Mouse (Mus musculus) midbrain, embryonic 11.5 days (tissue): ENCODE data around the gene Ccdc125. TPM values are rescaled to one million over a fixed set of nuclear protein-coding genes. Genes with fewer than 3 reads are reported as not detected.
A peak's percentile ranks its signal among the peaks of the same experiment; 100 is the strongest.
"Not testable (repeated sequence)": the region's sequence is repeated elsewhere in the genome, so short reads cannot be mapped to it uniquely, and the experiment has no call there.

Experiments
- ATAC-seq: fragments of 200-750 bp; cut with Nextera tagmentation; 2 replicates; pipeline ENCODE4 v1.8.0; 2017; ENCODE audit warnings: moderate TSS enrichment, moderate library complexity; ENCODE audit not compliant: low FRiP score
- DNase-seq: peaks from one replicate; pipeline ENCODE4 v3.0.0; 2015; ENCODE audit warnings: low spot score; ENCODE audit errors: missing footprints
- H3K27ac ChIP-seq: fragments of 300-500 bp; sonication (generic); 2 replicates; pipeline ENCODE4 v1.5.1; 2014; ENCODE audit warnings: low read depth, low read length
- H3K27me3 ChIP-seq: fragments of 300-500 bp; sonication (generic); 2 replicates; pipeline ENCODE4 v1.6.1; 2014; ENCODE audit warnings: mild to moderate bottlenecking, low read length, moderate library complexity, mixed read lengths; ENCODE audit not compliant: control insufficient read depth, insufficient read depth
- H3K36me3 ChIP-seq: fragments of 300-500 bp; sonication (generic); 2 replicates; pipeline ENCODE4 v1.6.1; 2014; ENCODE audit warnings: mild to moderate bottlenecking, low read length, moderate library complexity, mixed read lengths; ENCODE audit not compliant: control insufficient read depth, insufficient read depth
- H3K4me1 ChIP-seq: fragments of 300-500 bp; sonication (generic); 2 replicates; pipeline ENCODE4 v1.6.1; 2014; ENCODE audit warnings: low read length; ENCODE audit not compliant: control insufficient read depth, insufficient read depth
- H3K4me2 ChIP-seq: fragments of 300-500 bp; sonication (generic); 2 replicates; pipeline ENCODE4 v1.6.1; 2014; ENCODE audit warnings: mild to moderate bottlenecking, moderate library complexity
- H3K4me3 ChIP-seq: fragments of 300-500 bp; sonication (generic); 2 replicates; pipeline ENCODE4 v1.5.1; 2014; ENCODE audit warnings: low read depth, low read length
- H3K9ac ChIP-seq: fragments of 300-500 bp; sonication (generic); 2 replicates; pipeline ENCODE4 v1.6.1; 2014; ENCODE audit warnings: low read length
- H3K9me3 ChIP-seq: fragments of 300-500 bp; sonication (generic); 2 replicates; pipeline ENCODE4 v1.6.1; 2016; ENCODE audit warnings: low read length; ENCODE audit not compliant: control insufficient read depth
- WGBS: fragments of 180-500 bp; shearing (Covaris S2); extraction: QIAGEN DNeasy Blood & Tissue Kit; methylation state at CpG from one replicate; pipeline ENCODE4 v1.1.7; 2014; 5-methylcytosine and 5-hydroxymethylcytosine counted together
- polyA plus RNA-seq: library from polyadenylated mRNA; unstranded; fragments of >200 nt; fragmentation: Nextera tagmentation; extraction: Ambion mirVana; gene quantifications from 2 replicates; pipeline ENCODE4 v1.2.1, GENCODE M21; 2014

Ccdc125 gene
- polyA plus RNA-seq, 1 experiment from 2014 or later, result 1.4 TPM

DNA sequence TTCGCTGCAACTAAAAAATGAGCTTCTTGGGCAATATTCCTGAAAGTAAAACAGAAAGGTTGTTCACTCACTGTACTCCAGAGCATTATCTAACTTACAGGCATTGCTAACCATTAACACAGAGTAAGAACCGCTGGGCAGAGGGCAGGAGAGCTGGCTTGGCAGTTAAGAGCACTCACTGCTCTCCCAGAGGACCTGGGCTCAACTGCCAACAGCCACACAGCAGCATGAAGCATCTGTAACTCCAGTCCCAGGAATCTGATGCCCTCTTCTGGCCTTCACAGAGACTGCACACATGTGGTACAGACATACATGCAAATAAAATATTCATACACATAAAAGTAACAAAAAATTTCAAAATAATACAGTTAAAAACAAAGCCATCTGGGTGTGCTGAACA, 34.0 kb downstream of the Ccdc125 start:
- no peak overlapping the region for H3K4me2 ChIP-seq
- H3K36me3 ChIP-seq, result peaks cover 15% of the 10 kb centered on the region
- H3K4me3 ChIP-seq, result no peak overlapping the region
- no peaks in the 10 kb centered on the region for H3K27me3 ChIP-seq
- no peak overlapping the region for H3K9ac ChIP-seq
- no peaks in the 10 kb centered on the region for H3K9me3 ChIP-seq
- no peak overlapping the region for H3K27ac ChIP-seq
- ATAC-seq (no peak), DNase-seq (peak; percentile 75)
- WGBS, result 93% methylated on average over 2 of the region's 2 CpGs
- no peaks in the 10 kb centered on the region for H3K4me1 ChIP-seq

DNA sequence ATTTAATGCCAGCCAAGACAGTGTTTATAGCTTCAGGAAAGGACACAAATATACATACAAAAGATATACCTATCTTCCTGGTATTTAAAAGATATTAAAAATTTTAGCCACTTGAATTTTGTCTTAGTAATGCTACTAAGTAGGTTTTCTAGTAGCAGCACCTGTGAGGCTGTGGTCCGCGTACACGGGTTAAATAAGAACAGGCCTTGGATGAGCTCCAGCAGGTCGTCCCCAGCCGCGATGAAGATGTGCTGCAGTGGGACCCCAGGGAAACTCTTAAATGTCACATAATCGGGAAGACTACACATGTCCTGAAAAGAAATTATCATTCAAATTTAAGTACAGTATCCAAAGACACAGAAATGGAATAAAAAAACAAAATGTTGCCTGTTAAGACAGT, 36.7 kb downstream of the Ccdc125 start:
- WGBS, result 96% methylated on average over 7 of the region's 7 CpGs
- Histone ChIP-seq H3K36me3 (peaks cover 22% of the 10 kb centered on the region), H3K9me3 (no peaks in the 10 kb centered on the region), H3K9ac (no peak overlapping the region), H3K4me3 (no peak overlapping the region), H3K4me1 (no peaks in the 10 kb centered on the region), H3K4me2 (no peak overlapping the region), H3K27me3 (no peaks in the 10 kb centered on the region), H3K27ac (no peak overlapping the region)
- no peak for ATAC-seq
- peak; percentile 71 for DNase-seq

DNA sequence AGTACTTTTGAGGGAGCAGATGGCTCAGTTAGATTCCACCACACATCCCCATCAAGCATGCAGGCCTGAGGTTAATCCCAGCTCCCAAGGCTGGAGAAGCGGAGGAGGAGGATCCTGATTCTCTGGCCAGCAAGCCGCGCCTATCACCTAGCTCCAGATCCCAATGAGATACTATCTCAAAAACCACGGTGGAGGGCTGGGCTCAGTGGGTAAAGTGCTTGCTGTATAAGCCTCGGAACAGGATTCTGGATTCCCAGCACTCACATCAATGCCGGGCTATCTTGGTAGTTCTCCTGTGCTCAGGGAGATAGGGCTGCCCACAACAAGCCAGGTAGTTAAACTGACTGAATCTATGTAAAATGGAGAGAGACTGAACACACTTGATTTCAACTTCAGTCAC, 46.0 kb downstream of the Ccdc125 start:
- Histone ChIP-seq H3K9ac (no peak overlapping the region), H3K4me2 (no peak overlapping the region), H3K9me3 (no peaks in the 10 kb centered on the region), H3K4me1 (no peaks in the 10 kb centered on the region), H3K4me3 (no peak overlapping the region), H3K27ac (no peak overlapping the region), H3K27me3 (no peaks in the 10 kb centered on the region), H3K36me3 (peaks cover 31% of the 10 kb centered on the region)
- DNase-seq (peak; percentile 60), ATAC-seq (no peak)
- 91% methylated on average over 6 of the region's 6 CpGs for WGBS

DNA sequence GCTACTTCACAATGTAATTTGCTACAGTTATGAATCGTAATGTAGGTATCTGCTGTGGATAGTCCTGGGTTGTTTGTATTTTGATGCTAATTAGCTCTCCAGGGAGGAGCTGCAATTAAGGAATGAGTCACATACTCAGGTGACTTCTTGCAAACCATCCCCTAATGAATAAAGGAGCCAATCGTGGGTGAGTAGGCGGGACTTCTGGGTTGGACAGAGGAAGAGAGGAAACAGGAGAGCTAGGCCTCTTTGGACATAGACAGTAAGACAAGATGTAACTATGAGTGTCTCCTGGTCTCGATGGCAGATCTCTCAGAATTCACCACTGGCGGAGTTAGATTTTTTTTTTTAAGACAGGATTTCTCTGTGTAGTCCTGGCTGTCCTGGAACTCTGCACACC, 52.1 kb downstream of the Ccdc125 start:
- peak; percentile 12 for DNase-seq
- Histone ChIP-seq H3K27ac (no peak overlapping the region), H3K36me3 (peaks cover 12% of the 10 kb centered on the region; the same call in 1 of the 2 replicates), H3K9ac (no peak overlapping the region), H3K4me3 (no peak overlapping the region), H3K27me3 (no peaks in the 10 kb centered on the region), H3K4me1 (no peaks in the 10 kb centered on the region), H3K9me3 (no peaks in the 10 kb centered on the region), H3K4me2 (no peak overlapping the region)
- no peak for ATAC-seq
- 91% methylated on average over 5 of the region's 5 CpGs for WGBS

DNA sequence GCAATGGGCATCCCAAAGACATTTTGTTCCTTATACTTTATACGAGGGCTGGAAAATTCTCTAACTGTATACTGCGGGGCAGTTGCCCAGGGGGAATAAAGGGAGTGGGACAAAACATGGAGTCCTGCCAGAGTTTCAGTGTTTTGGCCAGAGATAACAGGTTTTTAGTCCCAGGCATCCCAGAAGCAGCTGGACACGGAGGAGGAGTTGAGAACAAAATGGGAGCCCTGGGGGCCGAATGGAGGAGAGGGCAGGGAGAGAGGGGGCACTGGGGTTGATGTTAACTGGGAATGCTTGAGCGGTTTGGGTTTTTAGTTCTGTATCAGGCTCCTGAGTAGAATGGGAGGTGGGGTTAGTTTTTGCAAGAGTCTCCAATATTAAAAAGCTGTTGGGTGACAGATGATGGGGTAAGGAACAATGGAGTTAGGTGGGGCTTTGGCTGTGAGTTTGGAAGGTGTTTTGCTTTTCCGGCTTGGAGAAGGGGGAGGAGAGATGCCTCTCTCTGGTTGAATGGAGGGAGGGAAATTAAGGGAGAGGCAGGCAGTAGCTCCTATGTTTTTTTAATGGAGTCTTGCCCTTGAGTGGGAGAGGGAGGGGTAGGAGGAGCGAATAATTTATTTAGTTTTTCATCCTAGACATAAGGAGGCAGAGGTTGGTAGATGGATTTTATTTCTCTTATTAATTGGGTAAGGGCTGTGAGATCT, 54.7 kb downstream of the Ccdc125 start:
- Histone ChIP-seq H3K36me3 (peaks cover 9% of the 10 kb centered on the region; the same call in 1 of the 2 replicates), H3K4me1 (no peaks in the 10 kb centered on the region), H3K9ac (no peak overlapping the region), H3K4me3 (no peak overlapping the region), H3K4me2 (no peak overlapping the region), H3K27ac (no peak overlapping the region), H3K27me3 (no peaks in the 10 kb centered on the region), H3K9me3 (no peaks in the 10 kb centered on the region)
- 89% methylated on average over 7 of the region's 7 CpGs for WGBS
- DNase-seq (peak; percentile 45), ATAC-seq (no peak)

DNA sequence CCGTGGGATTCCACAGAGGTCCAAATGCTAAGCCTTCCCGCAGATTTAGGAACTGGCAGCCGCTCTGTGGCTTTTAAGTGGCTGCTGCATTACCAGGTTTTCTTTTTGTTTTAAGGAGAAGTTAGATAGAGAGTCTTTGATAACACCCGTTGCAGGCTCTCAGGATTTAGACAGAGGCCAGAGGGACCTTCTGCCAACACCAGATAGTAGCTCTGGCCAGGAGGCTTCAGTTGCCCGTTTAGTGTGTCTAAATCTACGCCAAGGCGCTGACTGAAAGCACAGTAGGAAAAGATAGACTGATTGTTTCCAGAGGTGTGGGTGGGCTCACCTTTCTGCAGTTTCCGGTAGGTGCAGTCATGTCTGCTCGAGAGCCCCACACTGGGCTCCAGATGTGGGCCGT, 55.7 kb downstream of the Ccdc125 start:
- WGBS, result 92% methylated on average over 10 of the region's 10 CpGs
- Histone ChIP-seq H3K9ac (no peak overlapping the region), H3K4me1 (peaks cover 6% of the 10 kb centered on the region; the same call in 1 of the 2 replicates), H3K4me3 (no peak overlapping the region), H3K9me3 (no peaks in the 10 kb centered on the region), H3K27ac (no peak overlapping the region), H3K4me2 (no peak overlapping the region), H3K36me3 (peaks cover 8% of the 10 kb centered on the region; the same call in 1 of the 2 replicates), H3K27me3 (no peaks in the 10 kb centered on the region)
- ATAC-seq (no peak), DNase-seq (peak; percentile 17)

DNA sequence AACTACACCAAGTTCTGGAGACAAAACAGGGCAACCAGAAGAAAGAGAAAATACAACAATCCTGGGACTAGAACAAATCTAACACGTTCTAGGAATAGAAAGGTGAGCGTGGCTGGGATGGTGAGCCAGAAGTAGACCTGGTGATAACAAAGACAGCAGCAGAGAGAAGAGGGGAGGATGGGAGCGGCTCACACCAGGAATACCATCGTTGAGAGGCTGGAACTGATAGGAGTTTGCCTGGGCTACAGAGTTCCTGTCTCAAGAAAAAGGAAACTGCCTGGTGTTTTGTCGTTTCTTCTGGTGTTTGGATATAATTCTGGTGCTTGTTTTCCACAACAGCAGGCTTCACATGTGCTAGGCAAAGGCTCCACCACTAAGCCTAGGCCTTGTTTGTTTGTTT, 58.6 kb downstream of the Ccdc125 start:
- Histone ChIP-seq H3K9ac (no peak overlapping the region), H3K4me3 (no peak overlapping the region), H3K4me2 (no peak overlapping the region), H3K27ac (no peak overlapping the region), H3K4me1 (peaks cover 6% of the 10 kb centered on the region; the same call in 1 of the 2 replicates), H3K9me3 (no peaks in the 10 kb centered on the region), H3K36me3 (peaks cover 3% of the 10 kb centered on the region; the same call in 1 of the 2 replicates), H3K27me3 (no peaks in the 10 kb centered on the region)
- DNase-seq (no peak), ATAC-seq (no peak)
- 96% methylated on average over 5 of the region's 5 CpGs for WGBS

DNA sequence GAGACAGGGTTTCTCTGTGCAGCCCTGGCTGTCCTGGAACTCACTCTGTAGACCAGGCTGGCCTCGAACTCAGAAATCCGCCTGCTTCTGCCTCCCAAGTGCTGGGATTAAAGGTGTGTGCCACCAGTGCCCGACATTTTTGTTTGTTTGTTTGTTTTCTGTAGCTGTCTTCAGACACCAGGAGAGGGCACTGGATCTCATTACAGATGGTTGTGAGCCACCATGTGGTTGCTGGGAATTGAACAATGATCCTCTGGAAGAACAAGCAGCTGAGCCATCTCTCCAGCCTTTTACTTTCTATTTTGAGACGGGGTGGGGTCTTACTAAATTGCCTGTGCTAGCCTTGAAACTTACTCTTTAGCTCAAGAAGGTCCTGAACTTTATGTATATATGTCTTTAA, 59.0 kb downstream of the Ccdc125 start:
- H3K4me2 ChIP-seq, H3K4me1 ChIP-seq, ATAC-seq, DNase-seq, H3K9me3 ChIP-seq, H3K36me3 ChIP-seq, H3K4me3 ChIP-seq, H3K27me3 ChIP-seq, H3K9ac ChIP-seq, H3K27ac ChIP-seq: not testable (repeated sequence)
- WGBS, result 93% methylated on average over 4 of the region's 4 CpGs

DNA sequence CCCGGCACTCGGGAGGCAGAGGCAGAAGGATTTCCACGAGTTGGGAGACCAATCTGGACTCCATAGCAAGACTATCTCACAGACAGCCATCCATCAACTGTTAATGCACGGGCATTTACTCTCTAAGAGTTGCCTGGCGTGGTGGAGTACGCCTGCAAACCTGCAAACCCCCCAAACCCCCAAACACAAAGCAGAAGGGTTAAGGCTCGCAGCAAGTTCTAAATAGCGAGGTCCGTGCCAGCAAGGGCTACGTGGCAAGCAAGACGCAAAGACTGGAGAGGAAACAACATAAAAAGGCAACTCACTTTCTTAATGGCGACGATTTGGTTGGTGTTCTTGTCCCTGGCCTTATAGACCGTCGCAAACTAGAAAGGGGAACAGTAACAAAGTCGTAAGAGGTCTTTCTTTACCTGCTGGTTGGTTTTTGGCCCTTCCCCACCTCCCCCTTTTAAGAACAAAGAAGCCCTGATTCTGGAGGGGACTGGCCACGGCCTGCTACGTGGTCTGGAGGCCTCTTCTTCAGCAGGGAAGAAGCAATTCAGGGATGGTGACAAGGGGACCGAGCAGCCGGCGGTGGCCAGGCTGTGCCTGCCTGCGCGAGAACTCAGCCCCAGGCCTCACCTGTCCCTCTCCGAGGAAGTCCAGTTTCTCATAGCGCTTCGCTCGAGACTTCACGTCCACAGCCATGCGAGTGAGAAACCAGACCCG, 60.8 kb downstream of the Ccdc125 start:
- Histone ChIP-seq H3K36me3 (peaks cover 6% of the 10 kb centered on the region; the same call in 1 of the 2 replicates), H3K27me3 (no peaks in the 10 kb centered on the region), H3K9me3 (no peaks in the 10 kb centered on the region), H3K4me1 (peaks cover 6% of the 10 kb centered on the region; the same call in 1 of the 2 replicates), H3K9ac (peak overlapping the region; percentile 89), H3K27ac (peak overlapping the region; percentile 63), H3K4me2 (peak overlapping the region; percentile 59), H3K4me3 (peak overlapping the region; percentile 87)
- ATAC-seq, result no peak
- 2% methylated on average over 30 of the region's 30 CpGs for WGBS
- no peak for DNase-seq
